Mouse (Mus musculus) megakaryocyte, embryonic 14.5 days (primary cell): ENCODE measurements around the gene Nfe2l3.

Experiments used
- FLI1 ChIP-seq: IDR thresholded peaks from 2 replicates; pipeline ENCODE4 v1.6.1; 2012; ENCODE audit warnings: low read length, inconsistent platforms, mixed read lengths
- GATA1 ChIP-seq: IDR thresholded peaks from 3 replicates; pipeline ENCODE4 v1.6.1; 2012; ENCODE audit warnings: mixed read lengths, low read length, inconsistent platforms, borderline replicate concordance

- TF ChIP-seq GATA1 (no peak), FLI1 (no peak)
Measured at GRCm38 (mm10) chr6:51442191-51442835, 9.8 kb downstream of the Nfe2l3 start.
